Mouse (Mus musculus) liver, embryonic 11.5 days (tissue): ENCODE results near the gene Ifnab. TPM values are rescaled to one million over a fixed set of nuclear protein-coding genes. Genes with fewer than 3 reads are reported as not detected.
A peak's percentile ranks its signal among the peaks of the same experiment; 100 is the strongest.

Experiments used
- ATAC-seq: fragments of 200-750 bp; cut with Nextera tagmentation; replicated peaks from 2 replicates; pipeline ENCODE4 v1.8.0; 2017; ENCODE audit warnings: moderate number of reproducible peaks, mild to moderate bottlenecking, moderate TSS enrichment, moderate library complexity; ENCODE audit not compliant: low FRiP score
- DNase-seq: peaks from one replicate; pipeline ENCODE4 v3.0.0-alpha.2; 2017; ENCODE audit warnings: low spot score
- H3K27ac ChIP-seq: fragments of 300-500 bp; sonication (generic); 2 replicates; pipeline ENCODE4 v1.5.1; 2014; ENCODE audit warnings: mild to moderate bottlenecking, low read depth, low read length, control low read depth
- H3K27me3 ChIP-seq: fragments of 300-500 bp; sonication (generic); replicated peaks from 2 replicates; pipeline ENCODE4 v1.6.1; 2014; ENCODE audit warnings: low read length, mixed read lengths; ENCODE audit not compliant: control insufficient read depth, insufficient read depth
- H3K36me3 ChIP-seq: fragments of 300-500 bp; sonication (generic); 2 replicates; pipeline ENCODE4 v1.6.1; 2014; ENCODE audit warnings: mild to moderate bottlenecking, low read length, moderate library complexity, mixed read lengths; ENCODE audit not compliant: control insufficient read depth, insufficient read depth
- H3K4me1 ChIP-seq: fragments of 300-500 bp; sonication (generic); replicated peaks from 2 replicates; pipeline ENCODE4 v1.6.1; 2014; ENCODE audit warnings: low read length, mixed read lengths; ENCODE audit not compliant: control insufficient read depth, insufficient read depth
- H3K4me2 ChIP-seq: fragments of 300-500 bp; sonication (generic); 2 replicates; pipeline ENCODE4 v1.6.1; 2014; ENCODE audit warnings: mild to moderate bottlenecking, control low read depth, moderate library complexity
- H3K4me3 ChIP-seq: fragments of 300-500 bp; sonication (generic); 2 replicates; pipeline ENCODE4 v1.5.1; 2014; ENCODE audit warnings: low read depth, low read length, control low read depth
- H3K9ac ChIP-seq: fragments of 300-500 bp; sonication (generic); 2 replicates; pipeline ENCODE4 v1.6.1; 2014; ENCODE audit warnings: low read depth, low read length, control low read depth
- H3K9me3 ChIP-seq: fragments of 300-500 bp; sonication (generic); 2 replicates; pipeline ENCODE4 v1.6.1; 2016; ENCODE audit warnings: low read length, inconsistent platforms, mixed read lengths; ENCODE audit not compliant: control insufficient read depth
- WGBS: fragments of 180-500 bp; shearing (Covaris S2); extraction: QIAGEN DNeasy Blood & Tissue Kit; methylation state at CpG from one replicate; pipeline ENCODE4 v1.1.7; 2014; 5-methylcytosine and 5-hydroxymethylcytosine counted together
- polyA plus RNA-seq: library from polyadenylated mRNA; unstranded; fragments of >200 nt; fragmentation: Nextera tagmentation; extraction: Ambion mirVana; gene quantifications from 2 replicates; pipeline ENCODE4 v1.2.1, GENCODE M21; 2014

The Ifnab gene
- not detected in 2 replicates for polyA plus RNA-seq

- Histone ChIP-seq H3K27me3 (no peaks in the 10 kb centered on the region; the same call in 1 of the 2 replicates), H3K27ac (no peak within 1 kb of the TSS), H3K9me3 (no peaks in the 10 kb centered on the region), H3K36me3 (no peaks in the 10 kb centered on the region), H3K4me3 (no peak within 1 kb of the TSS), H3K4me1 (no peaks in the 10 kb centered on the region), H3K4me2 (no peak within 1 kb of the TSS), H3K9ac (no peak within 1 kb of the TSS)
- ATAC-seq = no peak
- WGBS = 60% methylated on average over 2 of the region's 2 CpGs
- no peak for DNase-seq
Measured at GRCm38 (mm10) chr4:88691259-88691658, at the start of gene Ifnab. TSS of gene Ifnab (minus strand) at chr4:88691359.

DNA sequence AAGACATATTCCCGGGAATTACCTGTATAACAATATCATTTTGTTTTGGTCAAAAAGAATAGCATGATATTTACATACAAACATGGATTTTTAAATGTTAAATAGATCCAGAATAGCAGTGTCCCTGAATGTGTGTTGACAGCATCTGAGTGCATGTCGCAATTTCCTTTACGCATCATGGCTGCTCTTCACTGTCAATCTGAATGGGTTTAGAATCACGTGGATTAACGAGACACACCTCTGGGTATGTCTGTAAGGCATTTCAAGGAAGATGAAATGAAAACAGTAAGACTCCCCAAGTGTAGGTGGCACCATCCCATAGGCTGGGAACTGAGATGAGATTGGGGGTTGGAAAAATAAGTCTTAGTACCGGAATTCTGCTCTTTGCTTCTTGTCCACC lies 47.9 kb upstream of the Ifnab start:
- ATAC-seq = no peak
- Histone ChIP-seq H3K4me2 (no peak overlapping the region), H3K9me3 (no peaks in the 10 kb centered on the region), H3K36me3 (no peaks in the 10 kb centered on the region), H3K9ac (no peak overlapping the region), H3K4me3 (no peak overlapping the region), H3K27ac (no peak overlapping the region), H3K27me3 (no peaks in the 10 kb centered on the region), H3K4me1 (0 out of 2 replicates have a peak, but pooled peaks cover 2% of the 10 kb centered on the region)
- no peak for DNase-seq
- 75% methylated on average over 6 of the region's 6 CpGs for WGBS

DNA sequence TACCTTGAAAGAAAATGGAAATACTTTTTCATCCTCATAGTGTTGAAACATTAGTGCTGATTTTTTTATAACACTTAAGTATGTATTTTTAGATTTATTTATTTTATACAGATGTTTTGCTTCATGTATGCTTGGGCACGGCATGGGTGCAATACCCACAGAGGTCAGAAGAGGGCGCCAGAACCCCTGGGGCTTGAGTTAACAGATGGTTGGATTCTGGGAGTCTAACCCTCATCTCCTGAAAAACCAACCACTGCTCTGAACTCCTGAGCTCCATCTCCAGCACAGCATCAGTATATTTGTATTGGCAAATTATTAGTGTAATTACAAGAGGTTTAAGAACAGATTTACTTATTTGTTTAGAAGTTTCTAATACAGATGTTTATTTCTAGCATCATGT lies 47.3 kb upstream of the Ifnab start:
- Histone ChIP-seq H3K27me3 (no peaks in the 10 kb centered on the region), H3K9ac (no peak overlapping the region), H3K36me3 (no peaks in the 10 kb centered on the region), H3K9me3 (no peaks in the 10 kb centered on the region), H3K4me3 (no peak overlapping the region), H3K4me2 (no peak overlapping the region), H3K27ac (no peak overlapping the region), H3K4me1 (0 out of 2 replicates have a peak, but pooled peaks cover 2% of the 10 kb centered on the region)
- peak; percentile 71 for DNase-seq
- ATAC-seq = no peak
- 5% methylated on average over 2 of the region's 2 CpGs for WGBS

GRCm38 (mm10) chr4:88727324-88727723 lies 36.2 kb upstream of the Ifnab start:
- 0% methylated on average over 1 of the region's 1 CpGs for WGBS
- Histone ChIP-seq H3K36me3 (no peaks in the 10 kb centered on the region), H3K27me3 (no peaks in the 10 kb centered on the region), H3K4me3 (no peak overlapping the region), H3K9me3 (no peaks in the 10 kb centered on the region), H3K4me2 (no peak overlapping the region), H3K27ac (no peak overlapping the region), H3K4me1 (no peaks in the 10 kb centered on the region), H3K9ac (no peak overlapping the region)
- DNase-seq = no peak
- peak; percentile 60 for ATAC-seq

- H3K27me3 ChIP-seq = no peaks in the 10 kb centered on the region
- no peaks in the 10 kb centered on the region for H3K9me3 ChIP-seq
- no peaks in the 10 kb centered on the region for H3K36me3 ChIP-seq
- H3K9ac ChIP-seq = no peak overlapping the region
- ATAC-seq = no peak
- no peak for DNase-seq
- no peak overlapping the region for H3K4me2 ChIP-seq
- no peak overlapping the region for H3K27ac ChIP-seq
- no peaks in the 10 kb centered on the region for H3K4me1 ChIP-seq
- H3K4me3 ChIP-seq = no peak overlapping the region
- 42% methylated on average over 6 of the region's 6 CpGs for WGBS
Measured at GRCm38 (mm10) chr4:88726727-88727126, 35.6 kb upstream of the Ifnab start.

DNA sequence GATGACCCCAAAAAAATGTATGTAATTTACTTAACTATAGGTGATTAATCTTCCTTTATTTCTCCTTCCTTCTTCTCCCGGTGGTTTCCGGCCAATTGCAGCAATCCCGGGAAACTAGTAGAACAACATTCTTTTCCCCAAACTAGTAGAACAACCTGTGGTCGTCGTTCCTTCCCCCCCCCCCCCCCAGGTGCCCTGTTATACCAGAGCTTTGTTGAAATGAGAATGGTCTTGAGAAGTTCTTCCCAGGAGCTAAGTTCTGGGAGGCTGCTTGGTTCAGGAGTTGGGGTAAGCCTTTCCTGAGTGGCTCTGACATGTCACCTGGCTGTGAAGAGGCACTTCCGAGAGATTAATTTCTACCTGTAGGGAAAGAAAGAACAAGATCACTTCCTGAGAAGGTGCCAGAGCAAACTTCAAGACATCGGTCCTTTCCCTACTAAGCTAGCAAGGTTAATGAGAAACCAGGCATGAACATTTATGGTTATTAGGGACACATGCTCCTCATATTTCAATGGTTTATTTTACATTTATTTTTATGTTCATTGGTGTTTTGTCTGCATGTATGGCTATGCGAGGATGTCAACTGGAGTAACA lies 32.4 kb upstream of the Ifnab start:
- ATAC-seq (no peak), DNase-seq (no peak)
- Histone ChIP-seq H3K4me2 (no peak overlapping the region), H3K9ac (no peak overlapping the region), H3K36me3 (peaks cover 13% of the 10 kb centered on the region; the same call in 1 of the 2 replicates), H3K27me3 (no peaks in the 10 kb centered on the region), H3K4me1 (peaks cover 20% of the 10 kb centered on the region), H3K4me3 (no peak overlapping the region), H3K27ac (no peak overlapping the region), H3K9me3 (no peaks in the 10 kb centered on the region)
- WGBS = 64% methylated on average over 8 of the region's 8 CpGs

DNA sequence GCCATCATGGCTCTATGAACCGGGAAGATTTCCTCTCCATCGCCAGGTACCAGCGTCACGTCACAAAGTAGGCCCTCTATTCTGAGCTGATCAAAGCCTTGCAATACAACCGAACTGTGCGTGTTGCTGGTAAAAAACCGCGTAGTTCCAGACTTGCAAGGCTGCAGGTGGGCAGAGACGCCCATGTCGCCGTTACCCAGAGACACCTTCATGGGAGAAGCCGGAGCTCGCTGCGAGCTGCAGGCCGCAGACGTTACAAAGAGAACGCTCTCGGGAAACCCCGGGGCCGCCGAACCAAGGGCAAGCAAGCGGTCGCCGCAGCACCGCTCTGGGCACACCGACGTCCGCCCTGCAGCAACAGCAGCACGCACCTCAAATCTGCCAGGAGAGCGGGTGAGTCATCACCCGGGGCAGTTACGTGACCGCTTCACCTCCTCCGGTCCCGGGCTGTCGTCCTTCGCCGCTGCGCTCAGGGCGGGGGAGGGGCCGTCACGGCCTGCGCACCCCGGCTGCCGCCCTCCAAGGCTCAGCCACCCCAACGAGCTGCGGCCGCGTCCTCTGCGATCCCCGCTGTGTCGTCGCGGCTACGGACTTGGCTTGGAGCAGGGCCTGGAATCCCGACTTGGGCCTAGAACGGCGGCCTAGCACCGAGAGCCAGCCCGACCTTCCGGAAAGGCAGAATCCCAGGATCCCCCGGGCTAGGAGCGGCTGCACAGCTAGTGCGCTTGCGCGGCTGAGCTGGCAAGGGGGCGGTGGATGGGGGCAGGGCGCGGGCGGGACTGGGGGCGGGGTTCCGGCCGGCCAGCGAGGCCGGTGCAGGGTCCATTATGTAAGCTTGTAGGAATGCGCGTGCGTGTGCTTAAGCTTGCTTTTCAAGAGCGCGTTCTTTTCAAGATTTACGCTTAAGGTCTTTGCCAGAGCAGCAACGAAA lies 30.9 kb upstream of the Ifnab start, which contains the start of the genes Gm26566 and Klhl9:
TSS of gene Gm26566 (plus strand) at position 15 of the 931 bp plus-strand sequence.
TSS of gene Klhl9 (minus strand) at position 675 of the 931 bp plus-strand sequence.
- Histone ChIP-seq H3K27me3 (no peaks in the 10 kb centered on the region), H3K4me1 (peaks cover 21% of the 10 kb centered on the region), H3K9me3 (no peaks in the 10 kb centered on the region), H3K27ac (peak within 1 kb of the TSS; percentile 94), H3K4me2 (peak within 1 kb of the TSS; percentile 73), H3K9ac (peak within 1 kb of the TSS; percentile 96), H3K4me3 (peak within 1 kb of the TSS; percentile 90), H3K36me3 (peaks cover 13% of the 10 kb centered on the region; the same call in 1 of the 2 replicates)
- DNase-seq = peak; percentile 93
- under 1% methylated on average over 79 of the region's 82 CpGs for WGBS
- peak; percentile 97 for ATAC-seq

- WGBS = 64% methylated on average over 1 of the region's 1 CpGs
Measured at GRCm38 (mm10) chr4:88718715-88719114, 27.6 kb upstream of the Ifnab start.

More at GRCm38 (mm10) chr4:88718715-88719114, 27.6 kb upstream of the Ifnab start:
- Histone ChIP-seq H3K27me3 (no peaks in the 10 kb centered on the region), H3K4me3 (peak overlapping the region; percentile 28), H3K9ac (no peak overlapping the region), H3K27ac (no peak overlapping the region), H3K4me1 (peaks cover 21% of the 10 kb centered on the region), H3K4me2 (peak overlapping the region; percentile 60), H3K9me3 (no peaks in the 10 kb centered on the region), H3K36me3 (peaks cover 25% of the 10 kb centered on the region)
- ATAC-seq (no peak), DNase-seq (no peak)
